Mouse (Mus musculus) lung, postnatal 4 days (tissue): ENCODE data around the gene Gzma.

Source experiments
- DNase-seq, 2 experiments: peaks; one replicate each; pipeline ENCODE4 v3.0.0; 2021

Gene Gzma

GRCm38 (mm10) chr13:113045458-113046110 lies 55.2 kb downstream of the Gzma start:
- no peak for DNase-seq

- DNase-seq: no peak
Measured at GRCm38 (mm10) chr13:113044876-113045275, 55.9 kb downstream of the Gzma start.
